Mouse (Mus musculus) spleen, adult 2 months (tissue): ENCODE data around the gene Stk36.

Source experiments
- CTCF ChIP-seq: fragments of 200-500 bp; IDR thresholded peaks from 2 replicates; pipeline ENCODE4 v1.5.1; 2011; ENCODE audit warnings: mild to moderate bottlenecking, inconsistent platforms; ENCODE audit not compliant: insufficient read depth, insufficient read length, insufficient replicate concordance; ENCODE audit errors: extremely low read depth
- POLR2A ChIP-seq: fragments of 200-500 bp; IDR thresholded peaks from 2 replicates; pipeline ENCODE4 v1.6.1; 2011; ENCODE audit warnings: low read depth, low read length, inconsistent platforms

GRCm38 (mm10) chr1:74601267-74601962 lies at the start of gene Stk36, which contains the start of gene Rnf25:
- TF ChIP-seq POLR2A: peak; percentile 86
- no peak for TF ChIP-seq CTCF
